ENCODE assay signal across 8 mouse cellular contexts in genomic region chr17:24595126-24596072, GRCm38 (mm10). TPM values are rescaled to one million over a fixed set of nuclear protein-coding genes. Genes with fewer than 3 reads are reported as not detected.
DNase-seq lines count a peak whose midpoint lies in the region; ATAC-seq lines count a peak whose summit lies in the region.
"Had no signal": no experiment of that assay in that cellular context is flagged by ENCODE, and none has a peak within 500 bp of the region (broad histone marks: within the 10 kb centered on the region; RNA-seq: fewer than 3 reads in every experiment).

No protein-coding gene starts in this region.

- no peaks in the 10 kb centered on the region for H3K9me3 ChIP-seq in hindbrain, embryonic 12.5 days (replicated peaks)
- H3K9me3 ChIP-seq in hindbrain, embryonic 14.5 days (ENCODE audit: control insufficient read depth, low read length) = no peaks in the 10 kb centered on the region
- H3K9me3 ChIP-seq: limb, embryonic 15.5 days had no signal

- H3K27me3 ChIP-seq in hindbrain, embryonic 12.5 days = no peaks in the 10 kb centered on the region
- H3K27me3 ChIP-seq in hindbrain, embryonic 14.5 days (ENCODE audit: control insufficient read depth, insufficient read depth, low read length) = no peaks in the 10 kb centered on the region
- H3K27me3 ChIP-seq: limb, embryonic 15.5 days had no signal

- H3K4me1 ChIP-seq in hindbrain, embryonic 12.5 days = no peaks in the 10 kb centered on the region
- no peaks in the 10 kb centered on the region for H3K4me1 ChIP-seq in hindbrain, embryonic 14.5 days (replicated peaks; ENCODE audit: control insufficient read depth, insufficient read depth, low read length)
- H3K4me1 ChIP-seq: limb, embryonic 15.5 days had no signal

- 76% methylated on average over 17 of the region's 17 CpGs for WGBS in hindbrain, embryonic 12.5 days
- 73% methylated on average over 17 of the region's 17 CpGs for WGBS in hindbrain, embryonic 14.5 days

- ATAC-seq in hindbrain, embryonic 12.5 days (ENCODE audit: low FRiP score) = no peak
- ATAC-seq in hindbrain, embryonic 14.5 days (ENCODE audit: low FRiP score) = no peak
- no peak for ATAC-seq in erythroblast, adult 5-6 weeks (replicated peaks; ENCODE audit: low FRiP score, poor library complexity, severe bottlenecking)

- H3K4me2 ChIP-seq in hindbrain, embryonic 12.5 days (replicated peaks) = no peak overlapping the region
- H3K4me2 ChIP-seq in hindbrain, embryonic 14.5 days (replicated peaks) = no peak overlapping the region
- H3K4me2 ChIP-seq: limb, embryonic 15.5 days had no signal

- no peak for DNase-seq in hindbrain, embryonic 14.5 days (ENCODE audit: low spot score)
- peak; percentile 65 to 71 for DNase-seq in right cerebral cortex, postnatal 10 days (ENCODE audit: low spot score in 2 of 2)
- no peak for DNase-seq in right cerebral cortex, adult 18-20 months
- peak; percentile 68 to 77 for DNase-seq in cerebellum, postnatal 14 days
- no peak for DNase-seq in layer of hippocampus, adult 9-10 months (ENCODE audit: low spot score)

- H3K4me3 ChIP-seq in hindbrain, embryonic 12.5 days = no peak overlapping the region
- no peak overlapping the region for H3K4me3 ChIP-seq in hindbrain, embryonic 14.5 days (replicated peaks; ENCODE audit: low read length)
- H3K4me3 ChIP-seq: limb, embryonic 15.5 days had no signal

- peaks cover 98% of the 10 kb centered on the region for H3K36me3 ChIP-seq in hindbrain, embryonic 12.5 days
- peaks cover 100% of the 10 kb centered on the region for H3K36me3 ChIP-seq in hindbrain, embryonic 14.5 days (replicated peaks; ENCODE audit: control insufficient read depth, insufficient read depth)

- H3K27ac ChIP-seq in hindbrain, embryonic 12.5 days = 0 out of 2 replicates have a peak overlapping the region, but pooled peaks have one; percentile 23
- H3K27ac ChIP-seq in hindbrain, embryonic 14.5 days = no peak overlapping the region
- H3K27ac ChIP-seq: limb, embryonic 15.5 days had no signal

- no peak overlapping the region for H3K9ac ChIP-seq in hindbrain, embryonic 12.5 days
- no peak overlapping the region for H3K9ac ChIP-seq in hindbrain, embryonic 14.5 days
- H3K9ac ChIP-seq: limb, embryonic 15.5 days had no signal

RNA-seq across cellular contexts. Expression of gene Tsc2, which starts 37.0 kb away (rescaled TPM):
- 85.5 and 86.2 TPM in 2 replicates for polyA plus RNA-seq in hindbrain, embryonic 12.5 days (2016; fragmentation: Nextera tagmentation; extraction: Ambion mirVana)
- polyA plus RNA-seq in hindbrain, embryonic 14.5 days (2014; fragmentation: Nextera tagmentation; extraction: Ambion mirVana) = 74.7 and 76.7 TPM in 2 replicates
- total RNA-seq in erythroblast, adult 5-6 weeks (2015; ENCODE audit: low replicate concordance) = 16.3 and 75.9 TPM in 2 replicates
- 8.6 and 9.0 TPM in 2 replicates for total RNA-seq in erythroblast, adult 5-6 weeks (2017; ENCODE audit: low replicate concordance)

RNA-seq across cellular contexts. Expression of gene Nthl1, which starts 37.1 kb away (rescaled TPM):
- polyA plus RNA-seq in hindbrain, embryonic 12.5 days (2016; fragmentation: Nextera tagmentation; extraction: Ambion mirVana) = 14.4 and 15.7 TPM in 2 replicates
- polyA plus RNA-seq in hindbrain, embryonic 14.5 days (2014; fragmentation: Nextera tagmentation; extraction: Ambion mirVana) = 7.8 and 8.2 TPM in 2 replicates
- total RNA-seq in erythroblast, adult 5-6 weeks (2015; ENCODE audit: low replicate concordance) = 1.0 TPM in 1 of 2 replicates, not detected in the other
- 0.56 and 0.85 TPM in 2 replicates for total RNA-seq in erythroblast, adult 5-6 weeks (2017; ENCODE audit: low replicate concordance)

RNA-seq across cellular contexts. Expression of gene Pkd1, which starts 45.8 kb away (rescaled TPM):
- 20.5 and 25.5 TPM in 2 replicates for polyA plus RNA-seq in hindbrain, embryonic 12.5 days (2016; fragmentation: Nextera tagmentation; extraction: Ambion mirVana)
- polyA plus RNA-seq in hindbrain, embryonic 14.5 days (2014; fragmentation: Nextera tagmentation; extraction: Ambion mirVana) = 28.4 and 30.4 TPM in 2 replicates
- 1.5 and 6.1 TPM in 2 replicates for total RNA-seq in erythroblast, adult 5-6 weeks (2015; ENCODE audit: low replicate concordance)
- total RNA-seq in erythroblast, adult 5-6 weeks (2017; ENCODE audit: low replicate concordance) = 3.8 and 16.2 TPM in 2 replicates

RNA-seq across cellular contexts. Expression of gene Slc9a3r2, which starts 54.7 kb away (rescaled TPM):
- polyA plus RNA-seq in hindbrain, embryonic 12.5 days (2016; fragmentation: Nextera tagmentation; extraction: Ambion mirVana) = 39.2 and 39.6 TPM in 2 replicates
- 53.5 and 56.9 TPM in 2 replicates for polyA plus RNA-seq in hindbrain, embryonic 14.5 days (2014; fragmentation: Nextera tagmentation; extraction: Ambion mirVana)
- 0.38 TPM in 1 of 2 replicates, not detected in the other for total RNA-seq in erythroblast, adult 5-6 weeks (2015; ENCODE audit: low replicate concordance)
- 0.56 and 1.8 TPM in 2 replicates for total RNA-seq in erythroblast, adult 5-6 weeks (2017; ENCODE audit: low replicate concordance)

Comparison
In these comparisons a context has a peak if more than half of its experiments do, and no peak if none do; other contexts are left out.
1. DNase-seq: peak in right cerebral cortex, postnatal 10 days (2 of 2) and cerebellum, postnatal 14 days (2 of 2); none in hindbrain, embryonic 14.5 days (single experiment), right cerebral cortex, adult 18-20 months (single experiment) and layer of hippocampus, adult 9-10 months (single experiment).